Mouse (Mus musculus) CH12.LX (cell line): ENCODE results near the gene Kcnj11. TPM values are rescaled to one million over a fixed set of nuclear protein-coding genes. Genes with fewer than 3 reads are reported as not detected.

ENCODE experiments used
- DNase-seq: peaks from one replicate; pipeline ENCODE4 v3.0.0-alpha.2; 2013; ENCODE audit errors: extremely low read depth
- H3K27ac ChIP-seq: 2 replicates; pipeline ENCODE4 v1.5.1; 2012; ENCODE audit warnings: low read depth, mild to moderate bottlenecking, control low read depth, moderate library complexity; ENCODE audit not compliant: insufficient read depth
- H3K27me3 ChIP-seq: replicated peaks from 2 replicates; pipeline ENCODE3; 2012; ENCODE audit warnings: inconsistent platforms
- H3K36me3 ChIP-seq, 2 experiments: replicated peaks in 1 of 2; 2 replicates each; pipeline versions ENCODE3 to v1.6.1; 2012; ENCODE audit warnings: inconsistent platforms in 1 of 2, low read length in 1 of 2, mild to moderate bottlenecking in 1 of 2, mixed read lengths in 1 of 2, moderate library complexity in 1 of 2; ENCODE audit not compliant: control insufficient read depth in 1 of 2, insufficient read depth in 1 of 2
- H3K4me1 ChIP-seq, 2 experiments: 2 replicates each; pipeline ENCODE4 v1.6.1; 2012; ENCODE audit warnings: inconsistent platforms in 1 of 2, moderate library complexity in 1 of 2; ENCODE audit not compliant: insufficient read depth in 2 of 2, control insufficient read depth in 1 of 2
- H3K4me2 ChIP-seq: 2 replicates; pipeline ENCODE4 v1.6.1; 2012; ENCODE audit warnings: low read depth, mild to moderate bottlenecking, control low read depth; ENCODE audit not compliant: poor library complexity, insufficient read depth, severe bottlenecking
- H3K4me3 ChIP-seq, 3 experiments: fragments of 150-350 bp in 1 of 3; sonication (generic) in 1 of 3; replicated peaks in 1 of 3; 2 replicates each; pipeline versions ENCODE3 to v1.5.1; 2011 to 2012; ENCODE audit warnings: low read depth in 2 of 3, low read length in 2 of 3, mild to moderate bottlenecking in 2 of 3, moderate library complexity in 2 of 3, control low read depth in 1 of 3, improper control_type of control experiment in 1 of 3, inconsistent platforms in 1 of 3, mixed read lengths in 1 of 3; ENCODE audit not compliant: poor library complexity in 1 of 3
- H3K79me2 ChIP-seq: replicated peaks from 2 replicates; pipeline ENCODE4 v1.6.1; 2012; ENCODE audit warnings: mild to moderate bottlenecking, moderate library complexity; ENCODE audit not compliant: control insufficient read depth, poor library complexity, insufficient read depth, severe bottlenecking; ENCODE audit errors: extremely low read depth
- H3K9ac ChIP-seq: 2 replicates; pipeline ENCODE4 v1.6.1; 2012; ENCODE audit warnings: low read depth, mild to moderate bottlenecking, control low read depth, moderate library complexity; ENCODE audit not compliant: insufficient read depth
- H3K9me3 ChIP-seq: replicated peaks from 2 replicates; pipeline ENCODE3; 2012; ENCODE audit warnings: low read length, inconsistent platforms, mixed read lengths
- CHD1 ChIP-seq: IDR thresholded peaks from 2 replicates; pipeline ENCODE4 v1.6.1; 2012; ENCODE audit warnings: low read depth, low read length, improper control_type of control experiment, inconsistent platforms
- CHD2 ChIP-seq: IDR thresholded peaks from 2 replicates; pipeline ENCODE4 v1.6.1; 2011; ENCODE audit warnings: low read length, improper control_type of control experiment
- CTCF ChIP-seq, 2 experiments: IDR thresholded peaks in 1 of 2; conservative IDR thresholded peaks in 1 of 2; 2 replicates each; pipeline ENCODE4 v1.5.1; 2011 to 2012; ENCODE audit warnings: low read depth in 2 of 2, low read length in 2 of 2, improper control_type of control experiment in 1 of 2, inconsistent platforms in 1 of 2, mild to moderate bottlenecking in 1 of 2, moderate library complexity in 1 of 2
- ETS1 ChIP-seq: conservative IDR thresholded peaks from 2 replicates; pipeline ENCODE4 v1.6.1; 2012; ENCODE audit warnings: low read depth, mild to moderate bottlenecking, inconsistent platforms, low read length, improper control_type of control experiment, moderate library complexity
- HCFC1 ChIP-seq: IDR thresholded peaks from 2 replicates; pipeline ENCODE4 v1.6.1; 2012; ENCODE audit warnings: low read depth, mild to moderate bottlenecking, inconsistent platforms, low read length, improper control_type of control experiment
- IRF4 ChIP-seq: IDR thresholded peaks from 2 replicates; pipeline ENCODE4 v1.6.1; 2014; ENCODE audit warnings: low read depth, mild to moderate bottlenecking, inconsistent platforms, low read length, improper control_type of control experiment
- JUN ChIP-seq: IDR thresholded peaks from 2 replicates; pipeline ENCODE4 v1.6.1; 2011; ENCODE audit warnings: low read depth, mild to moderate bottlenecking, low read length, improper control_type of control experiment, moderate library complexity; ENCODE audit not compliant: insufficient read depth
- KAT2A ChIP-seq: IDR thresholded peaks from 2 replicates; pipeline ENCODE4 v1.6.1; 2012; ENCODE audit warnings: low read length, improper control_type of control experiment, inconsistent platforms; ENCODE audit not compliant: insufficient replicate concordance
- MAFK ChIP-seq: IDR thresholded peaks from 2 replicates; pipeline ENCODE4 v1.6.1; 2011; ENCODE audit warnings: low read length, improper control_type of control experiment; ENCODE audit not compliant: insufficient replicate concordance
- MAZ ChIP-seq: IDR thresholded peaks from 2 replicates; pipeline ENCODE4 v1.6.1; 2012; ENCODE audit warnings: low read depth, mild to moderate bottlenecking, inconsistent platforms, low read length, improper control_type of control experiment, moderate library complexity
- MEF2A ChIP-seq: IDR thresholded peaks from 2 replicates; pipeline ENCODE4 v1.6.1; 2014; ENCODE audit warnings: low read depth, mild to moderate bottlenecking, inconsistent platforms, low read length, improper control_type of control experiment, borderline replicate concordance
- MYC ChIP-seq: IDR thresholded peaks from 2 replicates; pipeline ENCODE4 v1.6.1; 2011; ENCODE audit warnings: low read depth, mild to moderate bottlenecking, improper control_type of control experiment, low read length
- POLR2AphosphoS2 ChIP-seq: IDR thresholded peaks from 2 replicates; pipeline ENCODE4 v1.6.1; 2011; ENCODE audit warnings: low read depth, low read length, improper control_type of control experiment
- RAD21 ChIP-seq: IDR thresholded peaks from 2 replicates; pipeline ENCODE4 v1.6.1; 2011; ENCODE audit warnings: low read depth, mild to moderate bottlenecking, low read length, improper control_type of control experiment, moderate library complexity
- TBP ChIP-seq: conservative IDR thresholded peaks from 2 replicates; pipeline ENCODE4 v1.6.1; 2011; ENCODE audit warnings: low read depth, low read length, improper control_type of control experiment
- UBTF ChIP-seq: IDR thresholded peaks from 2 replicates; pipeline ENCODE4 v1.6.1; 2012; ENCODE audit warnings: low read depth, mild to moderate bottlenecking, inconsistent platforms, low read length, improper control_type of control experiment, moderate library complexity
- dilution Hi-C: fragments of 300-500 bp; cut with MboI; formaldehyde crosslinking; loops from 2 replicates; pipeline ENCODE4 v1.14.3; 2020; ENCODE audit warnings: low sequenced_read_pairs; ENCODE audit not compliant: extremely low pct_unique_long_range_greater_than_20kb, extremely low pct_ligation_motif_present
- in situ Hi-C: fragments of 300-500 bp; cut with MboI; formaldehyde crosslinking; loops from 3 replicates; pipeline ENCODE4 v1.14.3; 2019; ENCODE audit warnings: low sequenced_read_pairs, low pct_ligation_motif_present, low pct_unique_long_range_greater_than_20kb, mixed read lengths
- polyA plus RNA-seq: library from polyadenylated mRNA; unstranded; fragments of >175 nt; gene quantifications from 2 replicates; pipeline ENCODE4 v1.2.1, GENCODE M21; 2012; ENCODE audit warnings: low read depth; ENCODE audit not compliant: insufficient read length
- total RNA-seq, 2 experiments: library from RNA; depleted of rRNA; stranded (reverse); fragments of 300-350 nt in 1 of 2; fragments of >200 nt in 1 of 2; gene quantifications; 2 replicates each; pipeline ENCODE4 v1.2.3; 2012 to 2014

The Kcnj11 gene
- total and polyA plus RNA-seq, 3 experiments: not detected

DNA sequence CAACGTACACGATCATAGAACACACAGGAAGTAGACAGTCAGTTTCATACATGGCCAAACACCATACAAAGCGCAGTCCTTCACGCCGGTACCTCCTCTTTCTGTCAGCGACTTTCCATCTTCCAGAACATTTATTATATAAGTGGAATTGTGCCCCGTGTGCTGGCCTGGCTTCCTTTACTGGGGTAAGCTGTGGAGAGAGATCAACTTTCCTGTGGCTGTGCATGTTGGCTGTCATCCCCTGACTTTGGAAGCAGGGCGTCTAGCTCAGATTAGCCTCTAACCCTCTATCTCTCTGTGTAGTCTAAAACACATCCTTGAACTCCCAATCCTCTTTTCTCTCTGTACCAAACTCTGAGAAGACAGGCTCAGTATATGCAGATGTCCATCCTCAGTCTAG is 31.7 kb downstream of the Kcnj11 start:
- no peak overlapping the region for H3K27ac ChIP-seq
- H3K4me1 ChIP-seq: no peaks in the 10 kb centered on the region
- in situ Hi-C loops (no loop called here), dilution Hi-C loops (no loop called here)
- H3K9me3 ChIP-seq: peaks cover 18% of the 10 kb centered on the region
- DNase-seq: no peak
- H3K9ac ChIP-seq: no peak overlapping the region
- H3K4me3 ChIP-seq: no peak overlapping the region
- no peak overlapping the region for H3K4me2 ChIP-seq
- no peaks in the 10 kb centered on the region for H3K27me3 ChIP-seq
- H3K36me3 ChIP-seq: peaks cover 76 to 92% of the 10 kb centered on the region in 2 experiments
- no peak for TF ChIP-seq MAFK
- no peaks in the 10 kb centered on the region for H3K79me2 ChIP-seq

DNA sequence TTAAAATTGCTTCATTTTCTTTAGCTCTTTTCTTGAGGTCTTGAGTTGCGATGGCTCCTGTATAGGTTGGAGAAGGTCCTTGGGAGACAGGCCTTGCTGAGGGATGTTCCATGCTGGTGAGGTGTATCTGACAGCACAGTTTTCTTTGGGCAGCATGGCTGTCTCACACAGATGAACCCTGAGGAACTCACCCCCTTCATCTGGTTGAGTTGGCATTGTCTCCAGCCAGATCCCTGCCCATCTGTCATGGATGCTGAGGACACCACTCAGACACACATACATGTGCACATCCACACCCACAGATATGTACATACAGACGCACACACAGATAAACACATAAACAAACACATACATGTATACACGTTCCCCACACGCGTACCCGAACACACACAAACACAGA is 37.3 kb downstream of the Kcnj11 start:
- dilution Hi-C loops: no loop called here
- no peaks in the 10 kb centered on the region for H3K27me3 ChIP-seq
- H3K36me3 ChIP-seq: peaks cover 76 to 93% of the 10 kb centered on the region in 2 experiments
- no peak overlapping the region for H3K4me3 ChIP-seq
- TF ChIP-seq MEF2A (no peak), CHD1 (no peak), ETS1 (no peak), UBTF (no peak), CHD2 (no peak), POLR2AphosphoS2 (no peak), HCFC1 (no peak), RAD21 (no peak), IRF4 (no peak), TBP (no peak), CTCF (conservative IDR thresholded peaks at IDR 0.05 in 1 of 2, IDR thresholded peaks at IDR 0.05 in 1 of 2; ENCODE audit: low read depth in 2 of 2, low read length in 2 of 2) (no peak), MYC (no peak), KAT2A (no peak), JUN (no peak), MAZ (no peak)
- no peaks in the 10 kb centered on the region for H3K4me1 ChIP-seq
- H3K4me2 ChIP-seq: no peak overlapping the region
- H3K27ac ChIP-seq: no peak overlapping the region
- no peak for DNase-seq
- in situ Hi-C loops: no loop called here
- no peaks in the 10 kb centered on the region for H3K79me2 ChIP-seq
- no peaks in the 10 kb centered on the region for H3K9me3 ChIP-seq
- H3K9ac ChIP-seq: no peak overlapping the region
